Mouse (Mus musculus) macrophage (primary cell): Measurements from ENCODE around the gene Pzp. TPM values are rescaled to one million over a fixed set of nuclear protein-coding genes. Genes with fewer than 3 reads are reported as not detected.

ENCODE experiments used
- H3K27ac ChIP-seq: fragments of 350-480 bp; formaldehyde crosslinking; 2 replicates; pipeline ENCODE4 v1.9.0; 2021
- H3K36me3 ChIP-seq: fragments of 350-480 bp; formaldehyde crosslinking; 2 replicates; pipeline ENCODE4 v1.9.0; 2021; ENCODE audit errors: inconsistent target
- H3K4me3 ChIP-seq: fragments of 350-480 bp; formaldehyde crosslinking; 2 replicates; pipeline ENCODE4 v1.9.0; 2021; ENCODE audit errors: inconsistent target
- H3K79me2 ChIP-seq: fragments of 350-480 bp; formaldehyde crosslinking; 2 replicates; pipeline ENCODE4 v1.9.0; 2021; ENCODE audit errors: inconsistent target
- WGBS: methylation state at CpG from one replicate; pipeline ENCODE4 v1.1.7; 2026; ENCODE audit warnings: inconsistent platforms; ENCODE audit not compliant: missing documents; 5-methylcytosine and 5-hydroxymethylcytosine counted together
- polyA plus RNA-seq: library from polyadenylated mRNA; stranded (reverse); fragments of 250-400 nt; gene quantifications from 3 replicates; pipeline ENCODE4 v1.2.4, GENCODE M21; 2018; ENCODE audit warnings: inconsistent platforms

The Pzp gene
- polyA plus RNA-seq, 1 experiment from 2014 or later: not detected

DNA sequence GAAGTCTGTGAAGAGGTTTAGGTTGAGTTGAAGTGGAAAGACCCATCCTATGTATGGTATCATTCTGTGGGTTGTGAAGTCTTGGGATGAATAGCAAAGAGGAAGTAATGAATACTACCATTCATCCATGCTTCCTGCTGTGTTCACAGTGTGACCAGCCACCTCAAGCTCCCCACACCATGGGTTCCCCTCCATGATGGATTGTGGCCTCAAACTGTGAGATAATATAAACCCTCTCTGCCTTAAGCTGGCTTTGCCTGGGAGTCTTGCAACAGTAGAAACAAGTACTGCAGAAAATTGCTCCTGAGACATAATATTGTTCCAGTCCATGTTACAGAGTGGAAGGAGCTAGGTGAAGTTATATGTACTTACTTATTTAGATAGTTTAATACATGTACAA lies 64.9 kb downstream of the Pzp start:
- H3K79me2 ChIP-seq: no peaks in the 10 kb centered on the region
- no peaks in the 10 kb centered on the region for H3K36me3 ChIP-seq
- H3K27ac ChIP-seq: no peak overlapping the region
- no peak overlapping the region for H3K4me3 ChIP-seq

DNA sequence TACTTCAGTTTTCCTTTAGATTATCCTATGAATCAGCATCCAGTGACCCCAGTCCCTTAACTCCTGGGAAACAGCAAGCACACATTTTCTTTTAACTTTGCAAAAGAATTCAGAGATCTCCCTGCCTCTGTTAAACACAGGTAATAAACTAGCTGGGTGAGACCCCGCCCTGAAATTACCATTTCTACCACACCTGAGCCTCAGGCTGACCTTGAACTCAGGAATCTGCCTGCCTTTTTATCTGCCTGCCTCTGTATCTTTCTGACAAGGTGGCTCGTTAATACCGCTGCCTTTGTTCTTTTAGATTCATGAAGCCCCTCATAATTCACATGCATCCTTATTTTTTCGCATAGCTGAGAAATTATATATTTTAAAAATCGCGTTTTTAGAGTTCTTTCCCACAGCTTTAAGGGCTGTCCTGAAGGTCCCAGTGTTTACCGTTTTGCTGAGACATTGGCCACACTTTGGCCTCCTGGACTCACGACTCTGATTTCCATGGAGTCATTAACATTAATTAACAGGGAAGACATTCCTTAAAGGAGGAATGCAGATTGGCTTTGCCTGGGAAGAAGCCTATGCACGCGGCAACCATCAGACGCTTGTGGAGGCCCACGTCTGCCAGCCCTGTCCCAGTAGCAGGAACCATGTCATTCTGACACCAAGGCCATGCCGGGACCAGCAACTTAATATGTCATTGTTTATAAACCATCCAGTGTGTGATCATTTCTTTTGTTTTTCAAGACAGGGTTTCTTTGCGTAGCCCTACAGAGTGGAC lies 65.6 kb downstream of the Pzp start:
- H3K4me3 ChIP-seq: no peak overlapping the region
- 91% methylated on average over 14 of the region's 14 CpGs for WGBS
- no peaks in the 10 kb centered on the region for H3K36me3 ChIP-seq
- no peak overlapping the region for H3K27ac ChIP-seq
- no peaks in the 10 kb centered on the region for H3K79me2 ChIP-seq

DNA sequence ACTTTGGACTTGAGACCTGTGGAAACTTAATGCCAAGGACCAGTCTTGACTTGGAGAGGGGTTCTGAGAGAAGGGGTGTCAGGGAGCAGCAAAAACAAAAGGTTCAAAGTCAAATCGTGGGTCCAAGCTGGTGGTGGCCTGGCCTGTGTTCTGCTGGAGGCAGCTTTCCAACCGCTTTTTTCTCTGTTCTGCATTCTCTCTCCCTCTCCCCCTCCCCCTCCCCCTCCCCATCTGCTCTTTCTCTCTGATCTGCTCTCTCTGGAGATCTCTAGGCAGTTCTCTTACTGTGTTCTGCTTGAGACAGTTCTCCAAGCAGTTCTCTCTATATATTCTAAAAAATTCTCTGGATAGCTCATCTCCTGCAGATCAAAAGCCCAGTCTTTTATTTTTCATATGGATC lies 66.2 kb downstream of the Pzp start:
- Histone ChIP-seq H3K36me3 (no peaks in the 10 kb centered on the region), H3K4me3 (no peak overlapping the region), H3K27ac (no peak overlapping the region), H3K79me2 (no peaks in the 10 kb centered on the region)
- 54% methylated on average over 2 of the region's 2 CpGs for WGBS

DNA sequence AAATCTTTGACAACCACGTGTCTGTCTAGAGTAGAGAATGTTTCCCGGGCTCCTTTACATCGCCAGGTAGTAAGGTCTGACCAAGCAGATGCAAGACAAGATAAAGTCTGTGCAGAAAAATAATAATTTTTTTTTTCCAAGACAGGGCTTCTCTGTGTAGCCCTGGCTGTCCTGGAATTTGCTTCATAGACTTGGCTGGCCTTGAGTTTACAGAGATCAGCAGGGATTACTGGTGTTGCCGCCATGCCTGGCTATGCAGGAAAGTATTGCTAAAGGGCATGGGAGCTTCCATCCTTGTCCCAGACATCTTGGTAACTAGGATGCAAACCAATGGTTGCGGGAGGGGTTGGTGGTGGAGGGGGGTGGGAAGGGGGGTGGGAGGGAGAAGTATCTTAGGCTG lies 69.3 kb downstream of the Pzp start:
- Histone ChIP-seq H3K36me3 (no peaks in the 10 kb centered on the region), H3K4me3 (no peak overlapping the region), H3K79me2 (no peaks in the 10 kb centered on the region), H3K27ac (no peak overlapping the region)
- 88% methylated on average over 4 of the region's 5 CpGs for WGBS

DNA sequence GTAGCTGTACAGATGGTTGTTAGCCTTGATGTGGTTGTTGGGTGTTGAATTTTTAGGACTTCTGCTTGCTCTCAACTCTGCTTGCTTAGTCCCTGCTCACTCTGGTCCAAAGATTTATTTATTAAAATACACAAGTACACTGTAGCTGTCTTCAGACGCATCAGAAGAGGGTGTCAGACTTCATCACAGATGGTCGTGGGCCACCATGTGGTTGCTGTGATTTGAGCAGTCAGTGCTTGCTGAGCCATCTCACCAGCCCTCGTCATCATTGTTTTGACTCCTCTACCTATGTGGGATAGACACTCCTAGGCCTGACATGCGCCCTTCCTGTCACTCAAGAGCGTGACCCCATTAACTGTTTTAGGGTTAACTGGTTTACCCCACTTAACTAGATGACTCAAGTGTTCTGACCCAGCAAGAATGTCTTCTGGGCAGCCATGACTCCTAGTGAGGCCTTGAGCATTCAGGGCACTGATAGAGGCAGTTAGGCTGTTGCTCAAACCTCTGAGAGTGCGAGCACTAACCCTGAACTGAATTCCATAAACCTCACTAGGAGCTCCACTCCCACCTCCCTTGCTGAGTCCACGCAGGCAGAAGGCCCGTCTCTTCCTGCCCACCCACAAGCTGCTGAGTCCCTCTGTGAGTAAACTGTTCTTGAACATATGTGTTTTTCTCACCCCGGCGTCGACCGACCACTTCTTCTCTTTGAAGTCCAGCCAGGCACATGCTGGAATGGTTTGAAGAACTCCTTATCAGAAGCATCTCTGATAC lies 70.5 kb downstream of the Pzp start:
- Histone ChIP-seq H3K36me3 (no peaks in the 10 kb centered on the region), H3K4me3 (no peak overlapping the region), H3K79me2 (no peaks in the 10 kb centered on the region), H3K27ac (no peak overlapping the region)
- WGBS: 83% methylated on average over 12 of the region's 12 CpGs

DNA sequence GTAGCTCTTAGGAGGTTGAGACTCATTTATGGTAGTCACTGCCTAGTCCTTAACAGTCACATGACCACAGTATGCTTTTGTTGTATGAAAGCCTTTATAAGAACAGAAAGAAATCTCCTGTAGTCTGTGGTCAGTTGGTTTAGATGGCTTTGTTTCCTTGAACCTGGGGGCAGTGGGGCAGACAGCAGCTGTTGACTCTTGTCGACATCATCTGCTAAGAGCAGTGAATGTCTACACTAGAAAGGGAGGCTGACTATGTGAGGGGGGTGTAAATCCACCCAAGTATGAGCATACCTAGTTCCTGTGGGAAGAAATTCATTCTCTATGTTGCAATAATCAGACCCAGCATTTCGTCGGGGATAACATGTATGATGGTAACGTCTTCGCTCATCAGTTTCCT lies 79.5 kb downstream of the Pzp start:
- H3K36me3 ChIP-seq: no peaks in the 10 kb centered on the region
- 86% methylated on average over 5 of the region's 5 CpGs for WGBS
- H3K79me2 ChIP-seq: no peaks in the 10 kb centered on the region
- no peak overlapping the region for H3K27ac ChIP-seq
- no peak overlapping the region for H3K4me3 ChIP-seq

DNA sequence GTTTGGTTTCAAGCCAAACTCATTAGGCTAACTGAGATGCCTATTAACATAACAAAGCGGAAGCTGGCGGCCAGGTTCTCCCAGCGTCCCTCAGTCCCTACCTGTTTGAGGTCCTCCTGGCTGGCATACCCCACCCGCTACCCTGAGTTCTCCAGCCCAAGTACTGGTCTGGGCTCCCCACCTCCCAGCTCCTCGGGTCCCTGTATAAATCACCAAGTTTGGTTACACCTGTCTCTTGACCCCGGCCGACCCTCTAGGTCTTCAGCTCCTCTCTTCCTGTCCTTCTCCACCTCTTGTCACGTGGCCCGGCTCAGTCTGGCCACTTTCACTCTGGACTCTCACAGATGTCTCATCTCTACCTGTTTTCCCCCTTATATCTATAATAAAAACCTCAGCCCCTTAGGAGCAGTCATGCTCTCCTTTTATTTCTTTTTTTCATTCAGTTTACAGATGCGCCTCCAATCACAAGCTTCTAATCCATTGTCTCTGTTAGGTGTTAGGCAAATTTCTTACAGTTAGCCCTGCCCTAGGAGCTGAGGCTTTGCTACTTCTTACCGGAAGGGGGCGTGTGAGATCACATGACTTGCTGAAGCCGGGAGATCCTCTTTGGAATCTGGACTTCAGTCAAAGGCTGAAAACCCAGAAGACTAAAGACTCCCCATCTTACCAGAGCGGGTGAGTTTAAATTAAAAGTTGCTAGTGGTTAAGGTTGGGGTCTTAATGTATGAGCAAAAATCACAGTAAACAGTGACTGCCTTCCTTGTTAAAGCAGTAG lies 80.6 kb downstream of the Pzp start:
- Histone ChIP-seq H3K36me3 (no peaks in the 10 kb centered on the region), H3K4me3 (no peak overlapping the region), H3K79me2 (no peaks in the 10 kb centered on the region), H3K27ac (no peak overlapping the region)
- 23% methylated on average over 14 of the region's 14 CpGs for WGBS

DNA sequence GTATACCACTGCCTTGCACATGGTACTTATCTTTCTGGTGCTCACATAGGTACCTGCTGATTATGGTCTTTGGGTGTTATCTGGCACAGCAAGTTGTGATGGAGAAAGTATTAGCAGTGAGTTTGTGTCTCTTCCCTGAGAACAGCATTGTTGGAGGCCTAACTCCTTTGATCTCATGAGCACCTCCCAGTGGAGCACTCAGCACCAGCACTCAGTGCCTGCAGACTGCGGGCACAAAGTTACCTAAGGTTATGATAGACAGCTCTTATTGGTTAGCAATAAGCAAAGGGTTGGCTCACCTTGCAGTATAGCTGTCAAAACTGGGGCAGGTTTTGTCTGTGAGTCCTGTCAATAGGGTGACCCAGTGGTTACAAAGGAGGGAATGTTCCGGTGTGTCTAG lies 86.3 kb downstream of the Pzp start:
- Histone ChIP-seq H3K79me2 (peaks cover 15% of the 10 kb centered on the region; the same call in 1 of the 2 replicates), H3K4me3 (no peak overlapping the region), H3K27ac (no peak overlapping the region), H3K36me3 (peaks cover 3% of the 10 kb centered on the region; the same call in 1 of the 2 replicates)
- WGBS: 96% methylated on average over 2 of the region's 2 CpGs

DNA sequence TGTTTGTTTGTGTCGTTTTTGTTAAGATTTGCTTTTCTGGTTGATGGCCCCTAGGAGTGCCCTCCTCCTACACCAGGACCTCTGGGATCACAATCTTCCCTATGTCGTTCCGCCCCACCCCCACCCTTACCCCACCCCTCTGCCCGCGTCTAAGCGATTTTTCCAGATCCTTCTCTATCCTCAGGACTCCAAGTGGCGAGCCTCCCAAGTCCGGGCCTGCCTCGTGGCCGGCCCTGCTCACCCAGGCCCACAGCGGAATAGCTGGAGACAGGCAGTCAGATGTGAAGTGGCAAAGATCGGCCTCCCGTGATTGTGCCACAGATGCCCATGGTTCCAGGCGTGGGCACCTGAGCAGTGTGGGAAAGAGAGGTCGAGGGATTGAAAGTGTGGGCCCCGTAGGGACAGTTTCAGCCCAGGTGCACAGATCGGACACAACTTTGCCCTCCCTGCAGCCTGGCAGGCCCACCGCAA lies 87.6 kb downstream of the Pzp start:
- peak overlapping the region; percentile 37 for H3K4me3 ChIP-seq
- H3K36me3 ChIP-seq: peaks cover 14% of the 10 kb centered on the region; the same call in 1 of the 2 replicates
- 17% methylated on average over 18 of the region's 18 CpGs for WGBS
- peaks cover 15% of the 10 kb centered on the region; the same call in 1 of the 2 replicates for H3K79me2 ChIP-seq
- no peak overlapping the region for H3K27ac ChIP-seq

DNA sequence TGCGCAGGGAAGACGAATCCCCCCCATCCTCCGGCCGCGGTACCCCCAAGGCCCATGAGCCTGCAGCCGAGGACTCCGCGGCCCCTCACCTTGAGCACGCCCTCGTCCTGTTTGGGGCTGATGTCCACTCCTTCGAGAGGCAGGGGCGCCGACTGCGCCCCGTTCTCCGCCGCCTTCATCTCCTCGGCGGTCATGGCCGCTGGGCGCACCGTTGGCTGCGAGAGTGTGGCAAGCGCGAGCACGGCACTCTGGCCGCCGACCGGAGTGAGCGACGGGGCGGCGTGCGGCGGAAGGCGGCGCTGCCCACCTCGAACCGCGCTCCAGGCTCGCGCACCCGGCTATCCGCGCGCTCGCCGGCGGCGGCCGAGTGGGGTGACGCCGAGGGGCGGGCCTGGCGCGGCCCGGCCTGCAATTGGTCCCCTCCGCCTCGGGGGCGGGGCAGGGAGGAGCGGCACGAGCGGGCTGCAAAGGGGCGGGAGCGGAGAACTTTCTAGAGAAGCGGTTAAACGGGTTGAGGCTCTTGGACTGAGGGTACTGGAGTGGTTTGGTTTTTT lies 88.1 kb downstream of the Pzp start, which contains the start of gene Fkbp4:
Gene Fkbp4, minus strand, starts transcription at position 361 of the 554 bp plus-strand sequence.
- WGBS: under 1% methylated on average over 66 of the region's 67 CpGs
- H3K79me2 ChIP-seq: peaks cover 15% of the 10 kb centered on the region; the same call in 1 of the 2 replicates
- H3K4me3 ChIP-seq: peak within 1 kb of the TSS; percentile 60
- H3K27ac ChIP-seq: no peak within 1 kb of the TSS
- peaks cover 19% of the 10 kb centered on the region; the same call in 1 of the 2 replicates for H3K36me3 ChIP-seq

DNA sequence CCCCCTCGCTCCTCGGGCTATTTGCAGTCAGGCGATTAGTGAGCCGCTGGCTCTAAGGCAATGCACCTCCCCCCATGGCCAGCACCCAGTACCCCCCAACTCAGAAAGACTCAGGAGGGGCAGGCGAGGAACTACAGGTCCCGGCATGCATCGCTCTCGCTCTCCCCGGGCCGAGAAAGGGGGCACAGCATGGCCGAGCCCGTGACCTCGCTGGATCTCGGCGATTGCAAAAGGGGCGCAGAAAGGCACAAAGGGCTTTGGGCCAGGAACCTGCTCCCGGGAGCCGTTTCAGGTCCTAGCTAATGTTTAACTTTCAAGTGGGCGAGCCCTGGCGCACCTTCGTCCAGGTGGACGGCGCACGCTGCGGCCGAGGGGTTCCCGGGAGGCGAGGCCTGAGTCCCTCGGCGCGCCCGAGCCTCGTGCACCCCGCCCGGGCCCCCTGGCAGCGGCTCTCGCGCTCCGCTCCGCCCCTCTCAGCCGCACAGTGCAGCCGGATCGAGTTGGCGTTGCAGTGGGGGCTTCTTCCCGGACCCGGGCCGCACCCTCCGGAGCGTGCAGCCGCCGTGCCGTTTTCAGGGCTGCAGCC lies 88.7 kb downstream of the Pzp start:
- under 1% methylated on average over 51 of the region's 52 CpGs for WGBS
- Histone ChIP-seq H3K79me2 (peaks cover 15% of the 10 kb centered on the region; the same call in 1 of the 2 replicates), H3K36me3 (peaks cover 25% of the 10 kb centered on the region; the same call in 1 of the 2 replicates), H3K4me3 (peak overlapping the region; percentile 60), H3K27ac (no peak overlapping the region)

DNA sequence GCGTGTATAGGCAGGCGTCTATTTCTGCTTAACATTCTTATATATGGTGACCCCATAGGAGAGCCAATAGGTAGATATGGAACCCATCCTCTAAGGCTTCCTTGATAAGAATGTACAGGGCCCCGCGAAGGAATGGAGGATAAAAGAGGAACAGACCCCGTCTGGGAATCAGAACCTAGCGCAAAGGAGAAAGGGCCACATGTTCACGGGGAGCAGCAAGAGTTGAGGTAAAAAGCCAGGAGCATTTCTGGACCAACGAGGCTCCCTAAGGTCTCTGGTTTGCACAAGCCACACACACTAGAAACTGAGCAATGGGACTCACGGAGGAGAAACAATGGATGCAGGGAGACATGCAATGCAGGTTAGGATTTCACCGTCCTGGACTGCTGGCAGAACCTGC lies 89.2 kb downstream of the Pzp start:
- Histone ChIP-seq H3K4me3 (peak overlapping the region; percentile 60), H3K36me3 (peaks cover 30% of the 10 kb centered on the region), H3K79me2 (peaks cover 15% of the 10 kb centered on the region; the same call in 1 of the 2 replicates), H3K27ac (no peak overlapping the region)
- WGBS: 13% methylated on average over 10 of the region's 10 CpGs

DNA sequence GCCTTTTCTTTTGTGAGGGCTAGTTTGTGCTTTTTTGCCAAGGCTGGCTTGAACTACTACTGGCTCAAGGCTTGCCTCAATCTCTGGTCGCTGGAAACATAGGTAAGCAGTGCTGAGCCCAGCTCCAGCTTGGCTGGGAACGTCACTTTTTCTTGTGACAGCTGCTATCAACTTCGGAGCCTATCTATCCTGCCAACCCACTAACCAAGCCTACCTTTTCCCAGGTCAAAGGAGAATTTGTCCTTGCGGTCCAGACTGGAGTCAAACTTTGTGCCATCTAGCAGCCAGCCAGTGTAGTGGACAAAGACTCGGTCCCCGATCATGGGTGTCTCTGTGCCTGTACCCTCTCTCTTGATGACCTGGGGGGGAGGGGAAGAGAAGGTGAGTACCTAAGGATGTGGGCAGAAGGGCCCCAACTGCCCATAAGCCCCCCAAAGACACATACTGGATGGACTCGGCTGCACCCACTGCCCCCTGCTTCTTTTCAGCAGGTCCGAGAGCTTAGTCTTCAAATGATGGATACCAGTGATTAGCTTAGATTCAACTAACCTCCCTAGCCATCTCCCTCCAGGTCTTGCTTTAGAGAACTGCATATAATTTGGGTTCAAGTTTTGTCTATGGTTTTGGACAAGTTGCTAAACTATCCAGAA lies 90.0 kb downstream of the Pzp start:
- no peak overlapping the region for H3K27ac ChIP-seq
- 92% methylated on average over 8 of the region's 8 CpGs for WGBS
- H3K79me2 ChIP-seq: peaks cover 15% of the 10 kb centered on the region; the same call in 1 of the 2 replicates
- no peak overlapping the region for H3K4me3 ChIP-seq
- H3K36me3 ChIP-seq: peaks cover 38% of the 10 kb centered on the region
